Mouse (Mus musculus) brain, embryonic 14.5 days (tissue): ENCODE data around the gene Zbtb16.

Experiments
- CTCF ChIP-seq: fragments of 200-500 bp; IDR thresholded peaks from 2 replicates; pipeline ENCODE4 v1.5.1; 2012; ENCODE audit warnings: inconsistent platforms, mild to moderate bottlenecking, moderate library complexity, borderline replicate concordance; ENCODE audit not compliant: insufficient read depth, insufficient read length; ENCODE audit errors: extremely low read depth
- POLR2A ChIP-seq: fragments of 200-500 bp; IDR thresholded peaks from 2 replicates; pipeline ENCODE4 v1.6.1; 2012; ENCODE audit warnings: mild to moderate bottlenecking, inconsistent platforms, borderline replicate concordance; ENCODE audit not compliant: poor library complexity, insufficient read depth, insufficient read length, severe bottlenecking; ENCODE audit errors: extremely low read depth

DNA sequence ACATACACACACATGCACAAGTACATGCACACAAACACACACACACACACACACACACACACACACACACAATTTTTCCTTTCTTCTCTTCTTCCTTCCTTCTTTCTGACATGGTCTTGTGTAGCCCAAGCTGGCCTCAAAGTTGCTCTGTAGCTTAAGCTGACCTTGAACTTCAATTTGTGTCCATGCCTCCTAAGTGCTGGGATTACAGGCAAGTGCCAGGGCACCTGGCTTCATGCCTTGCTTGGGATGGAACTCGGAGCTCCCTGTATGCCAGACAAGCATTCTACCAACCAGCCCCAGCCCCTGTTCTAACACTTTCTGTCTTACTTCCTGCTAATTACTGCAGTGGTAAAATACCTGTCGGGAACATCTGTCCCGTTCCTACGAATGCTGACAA lies 222.8 kb downstream of the Zbtb16 start:
- no peak for TF ChIP-seq CTCF
- no peak for TF ChIP-seq POLR2A
